Mouse (Mus musculus) embryonic facial prominence, embryonic 12.5 days (tissue): ENCODE measurements at regions not wholly inside any gene's neighbourhood (a gene's known extent, or its start where the extent isn't known, plus 50 kb on each side); places are given as distances from the start of the nearest gene placed in this dataset.

Experiments
- ATAC-seq: fragments of 200-750 bp; cut with Nextera tagmentation; 2 replicates; pipeline ENCODE4 v1.8.0; 2017; ENCODE audit not compliant: insufficient number of reproducible peaks, insufficient read depth, low FRiP score, low TSS enrichment
- H3K27ac ChIP-seq: fragments of 300-500 bp; sonication (generic); 2 replicates; pipeline ENCODE4 v1.5.1; 2016; ENCODE audit warnings: mild to moderate bottlenecking
- H3K27me3 ChIP-seq: fragments of 300-500 bp; sonication (generic); 2 replicates; pipeline ENCODE4 v1.6.1; 2016; ENCODE audit warnings: mild to moderate bottlenecking, moderate library complexity
- H3K36me3 ChIP-seq: fragments of 300-500 bp; sonication (generic); 2 replicates; pipeline ENCODE4 v1.6.1; 2016; ENCODE audit warnings: mild to moderate bottlenecking
- H3K4me1 ChIP-seq: fragments of 300-500 bp; sonication (generic); 2 replicates; pipeline ENCODE4 v1.6.1; 2016
- H3K4me2 ChIP-seq: fragments of 300-500 bp; sonication (generic); replicated peaks from 2 replicates; pipeline ENCODE4 v1.6.1; 2016; ENCODE audit warnings: mild to moderate bottlenecking, moderate library complexity
- H3K4me3 ChIP-seq: fragments of 300-500 bp; sonication (generic); 2 replicates; pipeline ENCODE4 v1.5.1; 2016; ENCODE audit warnings: mild to moderate bottlenecking
- H3K9ac ChIP-seq: fragments of 300-500 bp; sonication (generic); 2 replicates; pipeline ENCODE4 v1.6.1; 2016; ENCODE audit warnings: mild to moderate bottlenecking, moderate library complexity
- H3K9me3 ChIP-seq: fragments of 300-500 bp; sonication (generic); 2 replicates; pipeline ENCODE4 v1.6.1; 2016; ENCODE audit warnings: mild to moderate bottlenecking, moderate library complexity
- WGBS: fragments of 180-500 bp; shearing (Covaris S2); methylation state at CpG from one replicate; pipeline ENCODE4 v1.1.7; 2016; 5-methylcytosine and 5-hydroxymethylcytosine counted together

GRCm38 (mm10) chr8:10835054-10835453 is 173.2 kb downstream of the Irs2 start:
- H3K36me3 ChIP-seq = no peaks in the 10 kb centered on the region
- WGBS = 82% methylated on average over 6 of the region's 6 CpGs
- no peak overlapping the region for H3K9ac ChIP-seq
- no peak for ATAC-seq
- H3K9me3 ChIP-seq = no peaks in the 10 kb centered on the region
- no peak overlapping the region for H3K4me2 ChIP-seq
- no peak overlapping the region for H3K27ac ChIP-seq
- no peak overlapping the region for H3K4me3 ChIP-seq
- no peaks in the 10 kb centered on the region for H3K27me3 ChIP-seq
- peaks cover 4% of the 10 kb centered on the region; the same call in 1 of the 2 replicates for H3K4me1 ChIP-seq

- Histone ChIP-seq H3K4me2 (no peak overlapping the region), H3K4me3 (no peak overlapping the region), H3K9me3 (no peaks in the 10 kb centered on the region), H3K27me3 (no peaks in the 10 kb centered on the region), H3K27ac (no peak overlapping the region), H3K9ac (no peak overlapping the region), H3K36me3 (no peaks in the 10 kb centered on the region), H3K4me1 (0 out of 2 replicates have a peak, but pooled peaks cover 4% of the 10 kb centered on the region)
- 80% methylated on average over 7 of the region's 7 CpGs for WGBS
- no peak for ATAC-seq
Measured at GRCm38 (mm10) chr8:10831864-10832263, 176.4 kb downstream of the Irs2 start.

GRCm38 (mm10) chr8:10831277-10831676 is 177.0 kb downstream of the Irs2 start:
- H3K27me3 ChIP-seq = no peaks in the 10 kb centered on the region
- no peak overlapping the region for H3K4me3 ChIP-seq
- 0 out of 2 replicates have a peak, but pooled peaks cover 4% of the 10 kb centered on the region for H3K4me1 ChIP-seq
- H3K27ac ChIP-seq = no peak overlapping the region
- no peaks in the 10 kb centered on the region for H3K36me3 ChIP-seq
- ATAC-seq = no peak
- no peaks in the 10 kb centered on the region for H3K9me3 ChIP-seq
- no peak overlapping the region for H3K4me2 ChIP-seq
- no peak overlapping the region for H3K9ac ChIP-seq
- 73% methylated on average over 6 of the region's 6 CpGs for WGBS

GRCm38 (mm10) chr8:10830835-10831234 is 177.4 kb downstream of the Irs2 start:
- Histone ChIP-seq H3K27ac (no peak overlapping the region), H3K9me3 (no peaks in the 10 kb centered on the region), H3K27me3 (no peaks in the 10 kb centered on the region), H3K4me1 (0 out of 2 replicates have a peak, but pooled peaks cover 4% of the 10 kb centered on the region), H3K9ac (no peak overlapping the region), H3K4me3 (no peak overlapping the region), H3K36me3 (no peaks in the 10 kb centered on the region), H3K4me2 (no peak overlapping the region)
- ATAC-seq = no peak
- 93% methylated on average over 10 of the region's 10 CpGs for WGBS

- Histone ChIP-seq H3K27me3 (no peaks in the 10 kb centered on the region), H3K36me3 (no peaks in the 10 kb centered on the region), H3K4me2 (no peak overlapping the region), H3K4me1 (no peaks in the 10 kb centered on the region), H3K9ac (no peak overlapping the region), H3K4me3 (no peak overlapping the region), H3K9me3 (no peaks in the 10 kb centered on the region), H3K27ac (no peak overlapping the region)
- no peak for ATAC-seq
- 42% methylated on average over 9 of the region's 9 CpGs for WGBS
Measured at GRCm38 (mm10) chr8:10828580-10828979, 179.7 kb downstream of the Irs2 start.

GRCm38 (mm10) chr8:10827560-10827959 is 180.7 kb downstream of the Irs2 start:
- Histone ChIP-seq H3K9ac (no peak overlapping the region), H3K4me2 (no peak overlapping the region), H3K27ac (no peak overlapping the region), H3K27me3 (no peaks in the 10 kb centered on the region), H3K4me3 (no peak overlapping the region), H3K4me1 (no peaks in the 10 kb centered on the region), H3K9me3 (no peaks in the 10 kb centered on the region), H3K36me3 (no peaks in the 10 kb centered on the region)
- ATAC-seq = no peak
- WGBS = 86% methylated on average over 6 of the region's 6 CpGs

- H3K36me3 ChIP-seq = no peaks in the 10 kb centered on the region
- 72% methylated on average over 4 of the region's 4 CpGs for WGBS
- no peak overlapping the region for H3K4me2 ChIP-seq
- H3K4me1 ChIP-seq = no peaks in the 10 kb centered on the region
- no peak for ATAC-seq
- H3K9me3 ChIP-seq = no peaks in the 10 kb centered on the region
- no peak overlapping the region for H3K4me3 ChIP-seq
- H3K27me3 ChIP-seq = no peaks in the 10 kb centered on the region
- H3K9ac ChIP-seq = no peak overlapping the region
- no peak overlapping the region for H3K27ac ChIP-seq
Measured at GRCm38 (mm10) chr8:10825981-10826380, 182.3 kb downstream of the Irs2 start.

- ATAC-seq = no peak
- no peak overlapping the region for H3K9ac ChIP-seq
- 76% methylated on average over 10 of the region's 10 CpGs for whole genome bisulfite sequencing
- H3K9me3 ChIP-seq = no peaks in the 10 kb centered on the region
- H3K27ac ChIP-seq = no peak overlapping the region
- H3K4me1 ChIP-seq = no peaks in the 10 kb centered on the region
- no peak overlapping the region for H3K4me3 ChIP-seq
- H3K36me3 ChIP-seq = no peaks in the 10 kb centered on the region
- H3K4me2 ChIP-seq = no peak overlapping the region
- H3K27me3 ChIP-seq = no peaks in the 10 kb centered on the region
Measured at GRCm38 (mm10) chr8:10825192-10825926, 182.9 kb downstream of the Irs2 start.

- Histone ChIP-seq H3K9me3 (no peaks in the 10 kb centered on the region), H3K4me3 (no peak overlapping the region), H3K4me2 (no peak overlapping the region), H3K27ac (no peak overlapping the region), H3K9ac (no peak overlapping the region), H3K36me3 (no peaks in the 10 kb centered on the region), H3K27me3 (no peaks in the 10 kb centered on the region), H3K4me1 (no peaks in the 10 kb centered on the region)
- 27% methylated on average over 2 of the region's 2 CpGs for WGBS
- ATAC-seq = no peak
Measured at GRCm38 (mm10) chr8:10821901-10822300, 186.4 kb downstream of the Irs2 start.

- H3K27ac ChIP-seq = no peak overlapping the region
- no peaks in the 10 kb centered on the region for H3K9me3 ChIP-seq
- no peak overlapping the region for H3K4me3 ChIP-seq
- no peaks in the 10 kb centered on the region for H3K27me3 ChIP-seq
- no peak overlapping the region for H3K4me2 ChIP-seq
- ATAC-seq = no peak
- no peaks in the 10 kb centered on the region for H3K4me1 ChIP-seq
- 83% methylated on average over 7 of the region's 7 CpGs for WGBS
- no peak overlapping the region for H3K9ac ChIP-seq
- H3K36me3 ChIP-seq = no peaks in the 10 kb centered on the region
Measured at GRCm38 (mm10) chr8:10814499-10814898, 193.8 kb downstream of the Irs2 start.

- no peaks in the 10 kb centered on the region for H3K9me3 ChIP-seq
- WGBS = 77% methylated on average over 10 of the region's 10 CpGs
- H3K4me3 ChIP-seq = no peak overlapping the region
- H3K4me1 ChIP-seq = no peaks in the 10 kb centered on the region
- no peak for ATAC-seq
- no peak overlapping the region for H3K9ac ChIP-seq
- no peak overlapping the region for H3K4me2 ChIP-seq
- no peaks in the 10 kb centered on the region for H3K36me3 ChIP-seq
- H3K27me3 ChIP-seq = no peaks in the 10 kb centered on the region
- H3K27ac ChIP-seq = no peak overlapping the region
Measured at GRCm38 (mm10) chr8:10812060-10812670, 196.1 kb downstream of the Irs2 start.

GRCm38 (mm10) chr8:10807040-10807439 is 201.2 kb downstream of the Irs2 start:
- H3K4me2 ChIP-seq = no peak overlapping the region
- H3K27me3 ChIP-seq = no peaks in the 10 kb centered on the region
- no peak overlapping the region for H3K4me3 ChIP-seq
- peaks cover 7% of the 10 kb centered on the region for H3K4me1 ChIP-seq
- ATAC-seq = no peak
- no peak overlapping the region for H3K27ac ChIP-seq
- H3K36me3 ChIP-seq = no peaks in the 10 kb centered on the region
- H3K9me3 ChIP-seq = no peaks in the 10 kb centered on the region
- 91% methylated on average over 5 of the region's 5 CpGs for WGBS
- H3K9ac ChIP-seq = no peak overlapping the region
